Mouse (Mus musculus) ES-E14 (cell line): ENCODE measurements around the gene Stx6. TPM values are rescaled to one million over a fixed set of nuclear protein-coding genes. Genes with fewer than 3 reads are reported as not detected.

Source experiments
- DNase-seq: peaks from one replicate; pipeline ENCODE4 v3.0.0-alpha.2; 2013; ENCODE audit warnings: low read depth, low spot score
- H3K27ac ChIP-seq: 2 replicates; pipeline ENCODE4 v1.5.1; 2012; ENCODE audit warnings: low read depth, mild to moderate bottlenecking, low read length, moderate library complexity, mixed read lengths; ENCODE audit not compliant: poor library complexity, insufficient read depth, severe bottlenecking
- H3K36me3 ChIP-seq: 2 replicates; pipeline ENCODE4 v1.6.1; 2012; ENCODE audit warnings: mild to moderate bottlenecking, low read length, moderate library complexity, mixed read lengths; ENCODE audit not compliant: control insufficient read depth, poor library complexity, insufficient read depth, severe bottlenecking
- H3K4me1 ChIP-seq, 2 experiments: fragments of 150-350 bp in 1 of 2; sonication (generic) in 1 of 2; 2 replicates each; pipeline ENCODE4 v1.6.1; 2012; ENCODE audit warnings: low read length in 2 of 2, mild to moderate bottlenecking in 1 of 2, mixed read lengths in 1 of 2; ENCODE audit not compliant: control insufficient read depth in 2 of 2, insufficient read depth in 2 of 2, poor library complexity in 1 of 2
- H3K4me3 ChIP-seq, 2 experiments: fragments of 150-350 bp in 1 of 2; sonication (generic) in 1 of 2; 2 replicates each; pipeline ENCODE4 v1.5.1; 2012; ENCODE audit warnings: low read length in 2 of 2, low read depth in 1 of 2, mild to moderate bottlenecking in 1 of 2, mixed read lengths in 1 of 2; ENCODE audit not compliant: insufficient read depth in 1 of 2, poor library complexity in 1 of 2, severe bottlenecking in 1 of 2
- H3K9ac ChIP-seq: 2 replicates; pipeline ENCODE4 v1.6.1; 2012; ENCODE audit warnings: low read depth, mild to moderate bottlenecking, low read length, mixed read lengths; ENCODE audit not compliant: poor library complexity, insufficient read depth, severe bottlenecking
- H3K9me3 ChIP-seq: fragments of 150-350 bp; sonication (generic); 2 replicates; pipeline ENCODE4 v1.6.1; 2012; ENCODE audit warnings: low read depth, mild to moderate bottlenecking, low read length; ENCODE audit not compliant: control insufficient read depth, insufficient read depth
- CHD2 ChIP-seq: IDR thresholded peaks from 2 replicates; pipeline ENCODE4 v1.6.1; 2014; ENCODE audit warnings: mild to moderate bottlenecking, low read depth, low read length, inconsistent platforms
- HCFC1 ChIP-seq: IDR thresholded peaks from 2 replicates; pipeline ENCODE4 v1.6.1; 2012; ENCODE audit warnings: low read length, inconsistent platforms, borderline replicate concordance; ENCODE audit not compliant: insufficient read depth
- MAFK ChIP-seq: IDR thresholded peaks from 2 replicates; pipeline ENCODE4 v1.6.1; 2014; ENCODE audit warnings: mild to moderate bottlenecking, low read depth, low read length, inconsistent platforms; ENCODE audit not compliant: insufficient read depth
- ZC3H11A ChIP-seq: IDR thresholded peaks from 2 replicates; pipeline ENCODE4 v1.6.1; 2012; ENCODE audit warnings: low read depth, mild to moderate bottlenecking, inconsistent platforms, low read length, borderline replicate concordance
- ZNF384 ChIP-seq: IDR thresholded peaks from 2 replicates; pipeline ENCODE4 v1.6.1; 2012; ENCODE audit warnings: low read depth, low read length, inconsistent platforms
- in situ Hi-C, 2 experiments: fragments of 600-800 bp; cut with MboI; formaldehyde crosslinking; loops; one replicate each; pipeline ENCODE4 v1.15.1; 2025; ENCODE audit warnings: low sequenced_read_pairs in 2 of 2, inconsistent platforms in 1 of 2; ENCODE audit not compliant: unreplicated experiment in 2 of 2
- total RNA-seq: library from RNA; depleted of rRNA; stranded (reverse); fragments of 300-350 nt; gene quantifications from 2 replicates; pipeline ENCODE4 v1.2.3, GENCODE M21; 2012

The Stx6 gene
- total RNA-seq, 1 experiment, result 22.7 TPM

DNA sequence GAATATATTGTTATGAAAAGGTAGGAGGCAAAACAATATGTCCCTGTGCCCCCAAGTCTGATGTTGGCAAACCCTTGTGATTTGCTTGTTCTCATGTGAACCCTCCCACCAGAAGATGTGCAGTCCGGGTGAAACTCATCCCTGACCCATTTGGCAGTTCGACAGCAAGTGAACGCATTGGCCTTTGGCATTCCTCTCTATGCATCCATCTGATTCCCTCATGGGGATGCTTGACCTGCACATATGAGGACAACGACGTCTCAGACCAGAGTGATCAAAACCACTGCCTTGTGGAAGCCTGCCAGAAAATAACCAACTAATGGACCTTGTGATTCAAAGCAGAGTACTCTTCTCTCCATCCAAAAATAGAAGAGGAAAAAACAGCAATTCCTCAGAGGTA is 31.8 kb upstream of the Stx6 start:
- H3K4me1 ChIP-seq, result no peaks in the 10 kb centered on the region
- H3K4me3 ChIP-seq, result no peak overlapping the region
- no peak for DNase-seq
- no peaks in the 10 kb centered on the region for H3K9me3 ChIP-seq
- no peak overlapping the region for H3K9ac ChIP-seq
- in situ Hi-C loops, result no loop called here
- no peak overlapping the region for H3K27ac ChIP-seq
- no peak for TF ChIP-seq HCFC1
- no peak for TF ChIP-seq CHD2
- TF ChIP-seq ZC3H11A, result no peak
- TF ChIP-seq MAFK, result no peak
- no peak for TF ChIP-seq ZNF384
- no peaks in the 10 kb centered on the region for H3K36me3 ChIP-seq

DNA sequence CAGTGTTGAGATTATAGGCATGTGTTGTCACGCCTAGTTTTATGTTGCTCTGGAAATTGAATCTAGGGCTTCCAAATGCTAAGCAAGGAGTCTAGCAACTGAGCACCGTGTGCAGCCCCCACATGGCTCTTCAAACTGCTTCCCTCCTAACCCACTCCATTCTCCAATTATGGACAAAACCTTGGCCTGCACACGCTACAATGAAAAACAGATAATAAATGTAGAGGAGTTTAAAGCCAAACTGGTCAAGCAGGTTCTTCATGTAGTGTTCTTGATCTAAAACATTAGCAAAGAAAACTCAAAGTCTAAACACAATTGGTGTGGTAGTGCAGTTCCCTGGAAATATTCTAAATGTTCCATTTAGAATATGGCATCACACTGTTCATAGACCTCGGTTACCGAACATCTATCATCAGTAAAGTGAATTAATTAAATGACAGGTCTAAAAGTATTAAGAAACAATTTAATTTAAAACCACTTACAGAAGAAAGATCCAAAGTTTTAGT is 31.0 kb upstream of the Stx6 start:
- DNase-seq, result no peak
- TF ChIP-seq ZNF384, result no peak
- TF ChIP-seq MAFK, result no peak
- no peak for TF ChIP-seq CHD2
- TF ChIP-seq HCFC1, result no peak
- TF ChIP-seq ZC3H11A, result no peak
- Histone ChIP-seq H3K4me1 (no peaks in the 10 kb centered on the region), H3K4me3 (no peak overlapping the region), H3K27ac (no peak overlapping the region), H3K36me3 (no peaks in the 10 kb centered on the region), H3K9ac (no peak overlapping the region), H3K9me3 (no peaks in the 10 kb centered on the region)
- in situ Hi-C loops, result no loop called here

DNA sequence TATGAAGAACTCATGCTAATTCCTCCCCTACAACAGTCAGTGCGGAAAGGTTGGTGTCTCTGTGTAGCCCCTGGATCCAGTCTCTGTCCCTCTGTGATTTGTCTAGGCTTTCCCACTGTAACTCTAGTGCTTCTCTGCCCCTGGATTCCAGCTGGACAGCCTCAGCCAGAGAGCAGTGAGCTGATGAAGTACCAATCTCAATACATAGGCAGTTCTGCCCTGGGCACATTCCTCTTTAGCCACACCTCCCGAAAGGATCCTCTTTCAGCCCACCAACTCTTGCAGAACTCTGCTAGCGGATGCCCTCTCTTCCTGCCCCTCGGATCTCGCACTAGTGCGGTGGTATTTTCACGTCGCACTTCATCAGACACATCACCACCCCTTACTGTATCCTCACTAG is 23.6 kb upstream of the Stx6 start:
- TF ChIP-seq ZC3H11A, result no peak
- TF ChIP-seq CHD2, result no peak
- no peak for TF ChIP-seq MAFK
- TF ChIP-seq HCFC1, result no peak
- TF ChIP-seq ZNF384, result no peak
- Histone ChIP-seq H3K4me3 (no peak overlapping the region), H3K36me3 (no peaks in the 10 kb centered on the region), H3K27ac (peak overlapping the region; percentile 41; the same call in 1 of the 2 replicates), H3K4me1 (no peaks in the 10 kb centered on the region), H3K9ac (no peak overlapping the region), H3K9me3 (no peaks in the 10 kb centered on the region)
- in situ Hi-C loops, result no loop called here
- DNase-seq, result no peak

DNA sequence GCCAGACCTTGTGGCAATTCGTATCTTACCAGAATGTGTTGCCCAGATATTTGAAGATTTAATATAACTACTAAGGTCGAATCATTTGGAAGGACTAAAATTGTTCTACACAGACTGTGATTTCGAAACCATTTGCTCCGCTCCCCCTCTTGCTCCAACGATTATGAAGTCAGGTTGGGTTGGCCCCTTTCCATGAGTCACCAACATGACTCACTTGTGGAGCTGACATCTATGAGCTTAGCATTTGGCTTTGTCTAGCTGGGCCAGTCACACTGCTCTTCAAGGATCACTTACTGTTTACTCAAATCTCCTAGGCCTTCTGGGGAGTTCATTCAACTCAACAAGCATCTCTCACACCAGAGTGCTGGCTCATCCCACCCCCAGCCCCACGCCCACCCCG is 19.7 kb upstream of the Stx6 start:
- TF ChIP-seq CHD2 (no peak), MAFK (no peak), ZNF384 (no peak), HCFC1 (no peak), ZC3H11A (no peak)
- Histone ChIP-seq H3K9me3 (no peaks in the 10 kb centered on the region), H3K4me3 (no peak overlapping the region), H3K9ac (no peak overlapping the region), H3K4me1 (no peaks in the 10 kb centered on the region), H3K36me3 (no peaks in the 10 kb centered on the region), H3K27ac (no peak overlapping the region)
- in situ Hi-C loops, result no loop called here
- DNase-seq, result no peak

DNA sequence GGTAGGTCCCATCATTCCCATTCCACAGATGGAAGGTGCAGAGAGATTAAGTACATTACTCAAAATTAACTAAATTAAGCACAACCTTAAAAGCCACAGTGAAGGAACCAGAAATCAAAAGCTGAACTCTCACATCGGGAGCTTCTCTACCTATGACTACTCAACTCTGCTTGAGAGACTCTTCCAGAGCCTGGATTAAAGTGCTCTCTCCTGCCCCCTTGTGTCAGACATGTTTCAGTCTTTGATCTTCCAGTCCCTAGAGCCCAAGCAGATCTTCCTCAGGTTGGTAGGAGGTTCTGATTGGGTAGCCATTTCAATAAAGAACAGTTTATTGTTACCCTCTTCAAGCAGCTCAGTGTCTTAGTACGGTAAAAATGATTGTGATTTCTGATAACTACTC is 18.4 kb upstream of the Stx6 start:
- Histone ChIP-seq H3K4me1 (no peaks in the 10 kb centered on the region), H3K36me3 (no peaks in the 10 kb centered on the region), H3K9ac (no peak overlapping the region), H3K4me3 (no peak overlapping the region), H3K9me3 (no peaks in the 10 kb centered on the region), H3K27ac (no peak overlapping the region)
- DNase-seq, result peak; percentile 60
- TF ChIP-seq HCFC1 (no peak), CHD2 (no peak), MAFK (no peak), ZNF384 (no peak), ZC3H11A (no peak)
- in situ Hi-C loops, result no loop called here
